Mouse (Mus musculus) CD4-positive naive resting alpha-beta T cell, adult 57 days (primary cell): ENCODE measurements around the gene Rcan1. TPM values are rescaled to one million over a fixed set of nuclear protein-coding genes. Genes with fewer than 3 reads are reported as not detected.

Source experiments
- total RNA-seq: library from RNA; stranded (reverse); gene quantifications from one replicate; pipeline ENCODE4 v1.2.4, GENCODE M21; 2023

Rcan1 gene
- total RNA-seq: 6.6 TPM

GRCm38 (mm10) chr16:92470706-92471105, at the start of gene Rcan1:
Gene Rcan1, minus strand, starts transcription at chr16:92470867.

GRCm38 (mm10) chr16:92485436-92485835, 14.8 kb upstream of the Rcan1 start, which contains the start of gene Clic6:
Gene Clic6, plus strand, starts transcription at chr16:92485736.

DNA sequence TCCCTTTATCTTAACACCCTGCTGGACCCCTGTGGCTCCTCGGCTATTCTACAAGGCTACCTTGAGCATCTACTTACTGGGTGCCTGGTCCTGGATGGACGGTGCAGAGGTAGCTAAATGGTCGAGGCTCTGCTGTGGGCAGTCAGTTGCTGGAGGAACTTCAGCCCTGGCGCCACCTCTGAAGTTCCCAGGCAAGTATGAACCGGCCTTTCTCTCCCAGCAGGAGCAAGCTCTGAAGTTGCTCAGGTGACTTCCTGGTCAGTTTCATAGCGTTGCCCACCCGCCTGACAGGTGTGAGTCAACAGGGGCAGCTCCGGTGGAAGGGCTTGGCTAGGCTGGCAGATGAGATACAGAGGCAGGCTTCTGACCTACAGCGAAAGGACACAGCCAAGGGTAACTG, 111.4 kb downstream of the Rcan1 start, which contains the start of gene Kcne1:
Kcne1 (minus strand) TSS at position 240 of the 400 bp plus-strand sequence.

Other genes starting within 250 kb of the Rcan1 start
- not detected for gene Kcne2, start 178.5 kb downstream of the Rcan1 start, total RNA-seq
- 15.6 TPM for gene Smim11, start 169.6 kb downstream of the Rcan1 start, total RNA-seq
- gene Fam243, start 149.4 kb downstream of the Rcan1 start, total RNA-seq: not detected
- not detected for gene Kcne1, start 111.4 kb downstream of the Rcan1 start, total RNA-seq
- gene Clic6, start 14.9 kb upstream of the Rcan1 start, total RNA-seq: not detected